Mouse (Mus musculus) layer of hippocampus, postnatal 10 days (tissue): ENCODE measurements around the gene Olfr1502. TPM values are rescaled to one million over a fixed set of nuclear protein-coding genes. Genes with fewer than 3 reads are reported as not detected.
"Not testable (repeated sequence)": the region's sequence is repeated elsewhere in the genome, so short reads cannot be mapped to it uniquely, and the experiment has no call there.

Experiments used
- DNase-seq, 2 experiments: peaks; one replicate each; pipeline ENCODE4 v3.0.0; 2021; ENCODE audit warnings: low spot score in 2 of 2
- long read RNA-seq: library from polyadenylated mRNA; stranded (forward); transcript quantifications from one replicate; pipeline ENCODE4 v2.0.0, GENCODE M21; 2023
- total RNA-seq, 2 experiments: library from RNA; stranded (reverse); gene quantifications; 2 replicates each; pipeline ENCODE4 v1.2.3; 2021

Olfr1502 gene
- not detected for total RNA-seq
- long read RNA-seq: 0 reads

DNA sequence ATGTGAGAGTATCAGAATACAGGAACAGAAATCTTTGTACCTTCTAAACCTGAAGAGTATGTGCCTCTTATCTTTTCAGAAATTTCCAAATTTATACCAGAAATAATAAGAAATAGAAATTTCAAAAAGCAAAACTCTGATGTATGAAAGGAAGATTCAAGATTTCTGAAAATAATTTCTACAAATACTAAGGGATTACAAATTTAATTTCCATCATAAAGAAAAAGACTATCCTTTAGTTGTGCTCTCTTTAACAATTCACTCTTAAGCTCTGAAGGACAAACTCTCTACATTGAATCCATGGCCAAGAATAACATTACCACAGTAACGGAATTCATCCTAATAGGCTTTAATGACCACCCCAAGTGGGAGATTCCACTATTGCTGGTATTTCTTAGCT is at the start of gene Olfr1502:
Gene Olfr1502, plus strand, starts transcription at position 301 of the 400 bp plus-strand sequence.
- no peak for DNase-seq

DNA sequence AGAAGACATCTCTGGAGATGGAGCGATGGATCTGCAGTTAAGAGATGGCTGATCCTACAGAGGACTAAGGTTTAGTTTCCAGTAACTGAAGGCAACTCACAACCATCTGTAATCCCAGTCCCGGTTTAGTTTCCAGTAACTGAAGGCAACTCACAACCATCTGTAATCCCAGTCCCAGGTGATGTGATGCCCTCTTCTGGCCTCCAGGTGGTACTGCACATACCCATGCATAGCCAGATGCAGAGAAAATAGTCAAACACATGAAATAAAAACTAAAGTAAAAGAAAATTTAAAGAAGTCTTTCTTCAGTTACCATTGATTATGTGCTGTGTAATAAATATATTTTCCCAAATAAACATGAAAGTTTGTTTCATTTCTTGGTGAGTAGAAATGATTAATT is 48.8 kb upstream of the Olfr1502 start:
- no peak for DNase-seq

DNA sequence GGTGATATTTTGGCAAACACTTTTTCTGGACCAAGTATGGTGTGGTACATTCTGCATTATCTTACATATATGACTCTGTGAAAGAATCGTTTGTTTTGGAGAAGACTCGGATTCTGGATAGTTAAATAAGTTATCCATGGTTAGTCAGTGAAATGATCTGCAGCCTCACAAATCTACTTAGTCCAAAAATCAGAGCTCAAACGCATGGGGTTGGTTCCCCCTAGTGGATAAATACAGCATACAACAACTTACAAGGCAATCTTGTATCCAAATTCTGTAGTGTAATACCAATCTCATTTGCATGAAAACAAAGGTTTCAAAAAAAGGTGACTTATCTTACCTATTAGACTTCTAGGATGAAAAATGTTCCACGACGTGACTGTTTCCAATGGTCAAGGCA is 42.8 kb upstream of the Olfr1502 start:
- DNase-seq: peak in 1 of 2 experiments; percentile 15

DNA sequence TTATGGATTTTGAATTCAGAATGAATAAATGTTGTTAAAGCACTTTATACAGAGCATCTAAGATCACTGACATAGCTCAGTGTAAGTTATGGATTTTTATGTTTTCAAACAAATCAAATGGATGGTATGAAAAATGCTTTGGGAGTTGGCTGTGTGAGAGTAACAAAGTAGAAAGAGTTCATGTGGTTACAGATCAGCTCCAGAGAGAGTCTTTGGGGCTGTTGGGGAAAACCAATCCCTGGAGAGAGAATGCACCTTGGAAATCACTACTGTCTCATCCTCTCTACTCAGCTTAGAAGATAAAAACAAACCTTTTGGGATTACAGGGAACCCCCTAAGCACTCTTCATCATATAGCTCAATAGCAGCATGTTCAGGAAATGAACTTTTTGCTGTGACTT is 42.2 kb upstream of the Olfr1502 start, which contains the start of gene Olfr1499:
Gene Olfr1499, minus strand, starts transcription at position 101 of the 400 bp plus-strand sequence.
- no peak for DNase-seq

DNA sequence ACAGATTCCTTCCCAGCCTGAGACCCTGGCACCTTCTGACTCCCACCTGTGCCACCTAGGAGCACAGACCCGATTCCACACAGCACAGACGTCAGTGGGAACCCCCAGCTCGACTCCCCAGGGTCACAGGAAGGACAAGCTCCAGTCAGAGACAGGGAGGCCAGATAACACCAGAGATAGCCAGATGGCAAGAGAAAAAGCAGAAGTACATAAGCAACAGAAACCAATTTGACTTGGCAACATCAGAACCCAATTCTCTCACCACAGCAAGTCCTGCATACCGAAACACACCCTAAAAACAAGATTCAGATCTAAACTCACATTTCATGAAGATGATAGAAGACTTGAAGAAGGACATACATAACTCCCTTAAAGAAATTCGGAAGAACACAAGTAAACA is 40.7 kb upstream of the Olfr1502 start:
- DNase-seq: no peak

DNA sequence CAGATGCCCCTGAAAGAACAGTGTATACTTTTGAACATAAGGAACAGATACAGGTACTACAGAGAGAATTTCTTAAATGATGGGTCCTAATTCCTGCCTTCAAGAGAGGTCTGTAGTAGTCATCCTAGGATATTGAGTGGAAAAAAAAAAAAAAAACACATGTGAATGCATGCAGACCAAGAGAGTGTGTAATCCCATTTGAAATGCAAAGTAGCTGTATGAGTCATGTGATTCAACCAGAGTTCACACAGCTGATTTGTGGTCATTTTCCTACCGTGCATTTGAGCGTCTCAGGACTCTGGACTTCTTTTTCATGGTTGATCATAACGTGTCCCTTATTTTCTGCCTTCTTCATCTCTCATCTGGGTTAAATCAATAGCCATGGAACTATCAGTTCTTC is 33.1 kb upstream of the Olfr1502 start:
- DNase-seq: no peak

DNA sequence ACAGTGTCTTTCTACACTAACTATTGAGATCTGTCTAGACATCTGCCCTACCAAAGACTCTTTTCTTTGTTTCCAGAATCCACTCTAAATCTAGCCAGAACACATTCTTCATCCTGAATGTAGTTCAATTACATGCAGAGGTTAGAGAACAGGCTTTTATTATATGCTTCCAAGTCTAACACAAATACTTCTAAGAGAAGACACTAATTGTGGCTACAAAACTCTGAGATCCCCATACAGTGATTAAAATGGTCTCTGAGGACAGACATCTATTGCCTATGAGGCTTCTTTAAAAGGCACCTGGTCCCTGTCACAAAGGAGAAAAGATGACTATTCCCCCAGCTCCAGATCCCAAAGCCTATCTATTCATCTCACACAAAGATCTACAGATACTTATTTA is 31.2 kb upstream of the Olfr1502 start, which contains the start of gene Olfr1500:
Gene Olfr1500, minus strand, starts transcription at position 101 of the 400 bp plus-strand sequence.
- DNase-seq: no peak

DNA sequence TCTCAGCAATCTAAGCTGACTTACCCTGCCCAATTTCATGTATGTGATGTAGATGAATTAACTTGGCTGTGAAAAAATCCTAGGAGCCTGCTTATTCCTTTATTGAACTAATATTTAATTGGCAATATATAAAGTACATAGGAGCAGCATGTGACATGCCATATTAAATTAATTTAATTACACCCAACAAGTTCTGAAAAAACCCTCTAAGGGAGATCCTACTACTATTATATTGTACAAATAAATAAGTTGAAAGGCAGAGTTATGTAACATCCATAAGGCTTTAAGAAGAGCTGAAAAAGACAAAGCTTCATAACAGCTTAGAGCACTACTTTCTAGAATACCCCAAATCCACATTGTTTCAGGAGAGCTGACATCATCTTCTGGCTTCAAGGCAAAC is 11.0 kb upstream of the Olfr1502 start, which contains the start of gene Olfr1501:
Gene Olfr1501, minus strand, starts transcription at position 101 of the 400 bp plus-strand sequence.
- DNase-seq: not testable (repeated sequence)

DNA sequence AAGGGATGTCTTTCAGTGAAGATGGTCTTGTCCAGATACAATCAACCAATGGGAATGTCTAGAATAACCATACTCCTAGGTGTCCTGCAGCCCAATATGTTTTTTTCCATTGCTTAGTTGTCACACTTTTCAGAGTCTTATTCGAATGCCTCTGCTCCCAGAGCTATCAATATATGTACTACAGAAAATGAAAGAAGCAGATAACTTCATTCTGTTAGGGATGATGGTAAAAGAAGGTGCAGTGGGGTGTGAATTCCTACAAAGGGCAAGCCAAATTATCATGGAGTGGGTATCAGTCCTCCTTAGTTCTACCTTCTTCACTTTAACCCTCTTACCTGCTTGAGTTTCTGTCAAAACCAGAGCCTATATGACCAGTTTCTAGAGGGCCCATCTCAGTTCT is 36.2 kb downstream of the Olfr1502 start, which contains the start of gene Olfr1504:
Gene Olfr1504, minus strand, starts transcription at position 101 of the 400 bp plus-strand sequence.
- no peak for DNase-seq

Other genes starting within 250 kb of the Olfr1502 start
- gene Olfr1487, start 244.4 kb upstream of the Olfr1502 start, total RNA-seq: not detected
- gene Olfr1489, start 230.2 kb upstream of the Olfr1502 start, total RNA-seq: not detected
- gene Olfr1490, start 210.7 kb upstream of the Olfr1502 start, total RNA-seq: not detected
- gene Olfr1491, start 164.5 kb upstream of the Olfr1502 start, total RNA-seq: not detected
- gene Olfr1493-ps1, start 138.5 kb upstream of the Olfr1502 start, total RNA-seq: not detected
- not detected for gene Olfr1494, start 122.1 kb upstream of the Olfr1502 start, total RNA-seq
- not detected for gene Olfr1495, start 97.2 kb upstream of the Olfr1502 start, total RNA-seq
- not detected for gene Olfr1496, start 83.9 kb upstream of the Olfr1502 start, total RNA-seq
- not detected for gene Olfr1497, start 63.6 kb upstream of the Olfr1502 start, total RNA-seq
- not detected for gene Olfr1499, start 42.3 kb upstream of the Olfr1502 start, total RNA-seq
- gene Olfr1500, start 31.3 kb upstream of the Olfr1502 start, total RNA-seq: not detected
- not detected for gene Olfr1501, start 11.1 kb upstream of the Olfr1502 start, total RNA-seq
- gene Olfr1504, start 36.1 kb downstream of the Olfr1502 start, total RNA-seq: not detected
- gene Olfr1505, start 51.7 kb downstream of the Olfr1502 start, total RNA-seq: not detected